Mouse (Mus musculus) left cerebral cortex, postnatal 25 days (tissue): ENCODE results near the gene Gm20924. TPM values are rescaled to one million over a fixed set of nuclear protein-coding genes. Genes with fewer than 3 reads are reported as not detected.
"Not testable (repeated sequence)": the region's sequence is repeated elsewhere in the genome, so short reads cannot be mapped to it uniquely, and the experiment has no call there.

Experiments used
- DNase-seq, 2 experiments: peaks; one replicate each; pipeline ENCODE4 v3.0.0; 2022; ENCODE audit warnings: low spot score in 2 of 2, mixed read lengths in 1 of 2
- intact Hi-C: fragments of 180-260 bp; cut with DNase I; formaldehyde crosslinking; loops from one replicate; pipeline ENCODE4 v1.15.1; 2025
- total RNA-seq, 2 experiments: library from RNA; stranded (reverse); gene quantifications; 2 replicates each; pipeline ENCODE4 v1.2.3; 2021

Gene Gm20924
- not detected for total RNA-seq

DNA sequence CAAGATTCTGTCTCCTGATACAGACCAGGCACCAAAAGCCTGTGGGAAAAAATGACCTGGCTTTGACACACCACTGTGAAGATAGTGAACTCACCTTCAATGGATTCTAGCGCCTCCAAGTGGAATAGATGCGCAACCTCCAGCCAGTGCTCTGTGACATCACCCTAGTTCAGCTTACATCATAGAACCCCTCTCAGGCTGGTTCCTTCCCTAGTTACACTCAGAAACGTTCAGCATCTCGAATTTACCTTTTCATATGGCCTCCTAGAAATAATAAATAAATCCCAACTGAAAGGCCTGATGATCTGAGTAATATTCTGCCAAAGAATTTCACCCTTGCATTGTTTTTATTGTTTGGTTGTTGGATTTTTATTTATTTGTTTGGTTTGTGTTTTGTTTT is at the start of gene Gm20924:
TSS of gene Gm20924 (minus strand) at position 101 of the 400 bp plus-strand sequence.
- DNase-seq, intact Hi-C loops: not testable (repeated sequence)

Other genes starting within 250 kb of the Gm20924 start
- gene Gm20736, start 170.2 kb upstream of the Gm20924 start, total RNA-seq: not detected